Mouse (Mus musculus): ENCODE measurements around the gene Samd11. TPM values are rescaled to one million over a fixed set of nuclear protein-coding genes. Genes with fewer than 3 reads are reported as not detected.

Gene Samd11
- 1.1 and 2.0 TPM in 2 replicates for polyA plus RNA-seq (2016; fragmentation: Nextera tagmentation; extraction: Ambion mirVana)

GRCm38 (mm10) chr4:156255078-156255839 is at the start of gene Samd11:
Samd11 (minus strand) TSS chr4:156255657.
- H3K9me3 ChIP-seq: no peaks in the 10 kb centered on the region
- 3% methylated on average over 26 of the region's 26 CpGs for WGBS
- no peaks in the 10 kb centered on the region for H3K36me3 ChIP-seq
- peak within 1 kb of the TSS; percentile 40 for H3K4me3 ChIP-seq
- H3K27ac ChIP-seq: peak within 1 kb of the TSS; percentile 43; the same call in 1 of the 2 replicates
- DNase-seq (ENCODE audit: low spot score): no peak
- peaks cover 23% of the 10 kb centered on the region for H3K4me1 ChIP-seq
- H3K27me3 ChIP-seq (ENCODE audit: insufficient read depth, poor library complexity, severe bottlenecking): peaks cover 41% of the 10 kb centered on the region

GRCm38 (mm10) chr4:156254361-156255077 is 938 bp downstream of the Samd11 start:
- peaks cover 41% of the 10 kb centered on the region for H3K27me3 ChIP-seq (ENCODE audit: insufficient read depth, poor library complexity, severe bottlenecking)
- no peak for DNase-seq (ENCODE audit: low spot score)
- peaks cover under 1% of the 10 kb centered on the region; the same call in 1 of the 2 replicates for H3K36me3 ChIP-seq
- WGBS: 2% methylated on average over 30 of the region's 30 CpGs
- H3K4me1 ChIP-seq: peaks cover 29% of the 10 kb centered on the region
- peak overlapping the region; percentile 40 for H3K4me3 ChIP-seq
- H3K9me3 ChIP-seq: no peaks in the 10 kb centered on the region
- H3K27ac ChIP-seq: peak overlapping the region; percentile 43; the same call in 1 of the 2 replicates

GRCm38 (mm10) chr4:156253043-156253442 is 2.4 kb downstream of the Samd11 start:
- peaks cover 41% of the 10 kb centered on the region for H3K27me3 ChIP-seq (ENCODE audit: insufficient read depth, poor library complexity, severe bottlenecking)
- H3K27ac ChIP-seq: no peak overlapping the region
- peaks cover 15% of the 10 kb centered on the region for H3K36me3 ChIP-seq
- peaks cover 40% of the 10 kb centered on the region for H3K4me1 ChIP-seq
- peak; percentile 91 for DNase-seq (ENCODE audit: low spot score)
- WGBS: 34% methylated on average over 7 of the region's 7 CpGs
- no peak overlapping the region; the same call in 1 of the 2 replicates for H3K4me3 ChIP-seq
- no peaks in the 10 kb centered on the region for H3K9me3 ChIP-seq

- H3K36me3 ChIP-seq: peaks cover 19% of the 10 kb centered on the region
- peaks cover 41% of the 10 kb centered on the region for H3K27me3 ChIP-seq (ENCODE audit: insufficient read depth, poor library complexity, severe bottlenecking)
- 47% methylated on average over 3 of the region's 3 CpGs for WGBS
- H3K9me3 ChIP-seq: no peaks in the 10 kb centered on the region
- H3K27ac ChIP-seq: no peak overlapping the region
- H3K4me3 ChIP-seq: no peak overlapping the region
- peaks cover 40% of the 10 kb centered on the region for H3K4me1 ChIP-seq
- DNase-seq (ENCODE audit: low spot score): no peak
Measured at GRCm38 (mm10) chr4:156252619-156253018, 2.8 kb downstream of the Samd11 start.

- Histone ChIP-seq H3K4me1 (peaks cover 40% of the 10 kb centered on the region), H3K9me3 (no peaks in the 10 kb centered on the region), H3K4me3 (no peak overlapping the region), H3K27ac (no peak overlapping the region), H3K36me3 (peaks cover 24% of the 10 kb centered on the region), H3K27me3 (ENCODE audit: insufficient read depth, poor library complexity, severe bottlenecking) (peaks cover 41% of the 10 kb centered on the region)
- WGBS: 37% methylated on average over 7 of the region's 7 CpGs
- DNase-seq (ENCODE audit: low spot score): no peak
Measured at GRCm38 (mm10) chr4:156252140-156252539, 3.3 kb downstream of the Samd11 start.

- peaks cover 40% of the 10 kb centered on the region for H3K4me1 ChIP-seq
- H3K36me3 ChIP-seq: peaks cover 34% of the 10 kb centered on the region
- DNase-seq (ENCODE audit: low spot score): no peak
- H3K27ac ChIP-seq: no peak overlapping the region
- no peaks in the 10 kb centered on the region for H3K9me3 ChIP-seq
- H3K4me3 ChIP-seq: no peak overlapping the region
- WGBS: 75% methylated on average over 8 of the region's 8 CpGs
- H3K27me3 ChIP-seq (ENCODE audit: insufficient read depth, poor library complexity, severe bottlenecking): peaks cover 41% of the 10 kb centered on the region
Measured at GRCm38 (mm10) chr4:156251081-156251480, 4.4 kb downstream of the Samd11 start.

GRCm38 (mm10) chr4:156249567-156249966 is 5.9 kb downstream of the Samd11 start:
- H3K9me3 ChIP-seq: no peaks in the 10 kb centered on the region
- peaks cover 29% of the 10 kb centered on the region for H3K27me3 ChIP-seq (ENCODE audit: insufficient read depth, poor library complexity, severe bottlenecking)
- peaks cover 28% of the 10 kb centered on the region for H3K4me1 ChIP-seq
- H3K4me3 ChIP-seq: no peak overlapping the region
- no peak overlapping the region for H3K27ac ChIP-seq
- 63% methylated on average over 11 of the region's 11 CpGs for WGBS
- H3K36me3 ChIP-seq: peaks cover 48% of the 10 kb centered on the region
- DNase-seq (ENCODE audit: low spot score): no peak

GRCm38 (mm10) chr4:156236651-156237447 is 18.6 kb downstream of the Samd11 start:
- Histone ChIP-seq H3K4me3 (peak overlapping the region; percentile 89), H3K4me1 (peaks cover 20% of the 10 kb centered on the region), H3K9me3 (no peaks in the 10 kb centered on the region), H3K36me3 (peaks cover 62% of the 10 kb centered on the region), H3K27me3 (ENCODE audit: insufficient read depth, poor library complexity, severe bottlenecking) (no peaks in the 10 kb centered on the region), H3K27ac (0 out of 2 replicates have a peak overlapping the region, but pooled peaks have one; percentile 42)
- WGBS: 25% methylated on average over 58 of the region's 60 CpGs
- DNase-seq (ENCODE audit: low spot score): no peak

GRCm38 (mm10) chr4:156235808-156236533 is 19.5 kb downstream of the Samd11 start, which contains the start of gene Noc2l:
Noc2l (plus strand) TSS chr4:156236010.
- Histone ChIP-seq H3K9me3 (no peaks in the 10 kb centered on the region), H3K4me1 (peaks cover 20% of the 10 kb centered on the region), H3K27me3 (ENCODE audit: insufficient read depth, poor library complexity, severe bottlenecking) (no peaks in the 10 kb centered on the region), H3K4me3 (peak within 1 kb of the TSS; percentile 89), H3K27ac (peak within 1 kb of the TSS; percentile 93), H3K36me3 (peaks cover 62% of the 10 kb centered on the region)
- DNase-seq (ENCODE audit: low spot score): peak; percentile 96
- under 1% methylated on average over 90 of the region's 90 CpGs for WGBS

- peak overlapping the region; percentile 89 for H3K4me3 ChIP-seq
- no peaks in the 10 kb centered on the region for H3K9me3 ChIP-seq
- H3K27me3 ChIP-seq (ENCODE audit: insufficient read depth, poor library complexity, severe bottlenecking): peaks cover 4% of the 10 kb centered on the region; the same call in 1 of the 2 replicates
- H3K36me3 ChIP-seq: peaks cover 62% of the 10 kb centered on the region
- 1% methylated on average over 15 of the region's 15 CpGs for WGBS
- no peak for DNase-seq (ENCODE audit: low spot score)
- H3K4me1 ChIP-seq: peaks cover 20% of the 10 kb centered on the region
- peak overlapping the region; percentile 93 for H3K27ac ChIP-seq
Measured at GRCm38 (mm10) chr4:156235360-156235770, 20.1 kb downstream of the Samd11 start.

- Histone ChIP-seq H3K36me3 (peaks cover 62% of the 10 kb centered on the region), H3K27me3 (ENCODE audit: insufficient read depth, poor library complexity, severe bottlenecking) (peaks cover 7% of the 10 kb centered on the region; the same call in 1 of the 2 replicates), H3K27ac (peak within 1 kb of the TSS; percentile 93), H3K9me3 (no peaks in the 10 kb centered on the region), H3K4me1 (peaks cover 20% of the 10 kb centered on the region), H3K4me3 (peak within 1 kb of the TSS; percentile 89)
- peak; percentile 89 for DNase-seq (ENCODE audit: low spot score)
- WGBS: under 1% methylated on average over 48 of the region's 48 CpGs
Measured at GRCm38 (mm10) chr4:156234701-156235213, 20.7 kb downstream of the Samd11 start, which contains the start of gene Plekhn1. Plekhn1 (minus strand) TSS chr4:156234857.
